ENCODE assay signal across 9 mouse cellular contexts in the genomic region with DNA sequence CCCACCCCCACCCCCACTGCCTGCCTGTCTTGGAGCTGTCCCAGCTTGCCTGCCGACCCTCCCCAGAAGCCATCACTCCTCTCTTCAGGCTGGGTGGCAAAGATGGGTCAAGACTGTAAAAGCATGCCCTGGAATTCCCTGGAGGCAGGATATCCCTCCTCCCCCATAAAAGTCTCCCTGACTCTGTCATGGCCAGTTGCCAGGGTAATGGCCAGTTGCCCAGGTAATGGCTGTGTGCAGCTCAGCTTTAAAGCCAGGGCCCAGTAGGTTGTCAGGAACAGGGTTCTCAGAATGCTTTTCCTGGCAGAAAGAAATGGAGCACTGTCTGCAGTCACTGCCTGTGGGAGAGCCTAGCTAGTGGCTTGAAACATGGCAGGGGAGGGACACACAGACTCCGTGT.
DNase-seq lines count a peak whose midpoint lies in the region; ATAC-seq lines count a peak whose summit lies in the region.
"Had no signal": no experiment of that assay in that cellular context is flagged by ENCODE, and none has a peak within 500 bp of the region (broad histone marks: within the 10 kb centered on the region; RNA-seq: fewer than 3 reads in every experiment).

No protein-coding gene starts in this region.

- peaks cover 4% of the 10 kb centered on the region; the same call in 1 of the 2 replicates for H3K27me3 ChIP-seq in heart, embryonic 12.5 days (replicated peaks)
- H3K27me3 ChIP-seq in limb, embryonic 15.5 days, result no peaks in the 10 kb centered on the region

- 0 out of 2 replicates have a peak overlapping the region, but pooled peaks have one; percentile 25 for H3K9ac ChIP-seq in heart, embryonic 12.5 days
- no peak overlapping the region for H3K9ac ChIP-seq in limb, embryonic 15.5 days

- no peaks in the 10 kb centered on the region for H3K36me3 ChIP-seq in heart, embryonic 12.5 days
- no peaks in the 10 kb centered on the region for H3K36me3 ChIP-seq in limb, embryonic 15.5 days

- no peaks in the 10 kb centered on the region for H3K9me3 ChIP-seq in heart, embryonic 12.5 days (replicated peaks)
- H3K9me3 ChIP-seq in limb, embryonic 15.5 days, result no peaks in the 10 kb centered on the region

- no peak for ATAC-seq in heart, embryonic 12.5 days (ENCODE audit: insufficient number of reproducible peaks, low FRiP score)
- no peak for ATAC-seq in limb, embryonic 15.5 days (ENCODE audit: insufficient number of reproducible peaks, low FRiP score, low TSS enrichment, low read depth)
- no peak for ATAC-seq in granulocyte monocyte progenitor cell, adult 5-6 weeks (replicated peaks; ENCODE audit: poor library complexity, severe bottlenecking)
- no peak for ATAC-seq in activated CD4-positive, CD25-positive, alpha-beta regulatory T cell, adult 4 months

- 33% methylated on average over 2 of the region's 2 CpGs for WGBS in heart, embryonic 12.5 days
- WGBS in limb, embryonic 15.5 days, result 11% methylated on average over 2 of the region's 2 CpGs

- DNase-seq in layer of hippocampus, postnatal 10 days (ENCODE audit: low spot score in 2 of 2), result peak; percentile 51 to 64
- DNase-seq in layer of hippocampus, adult 8-10 months (ENCODE audit: low spot score in 2 of 2), result no peak
- peak; percentile 40 for DNase-seq in NIH3T3 (ENCODE audit: low read depth)
- DNase-seq in cerebellum, adult 11-12 months, result peak; percentile 48

- peaks cover 28% of the 10 kb centered on the region for H3K4me1 ChIP-seq in heart, embryonic 12.5 days (replicated peaks)
- peaks cover 28% of the 10 kb centered on the region for H3K4me1 ChIP-seq in limb, embryonic 15.5 days

- H3K4me2 ChIP-seq in heart, embryonic 12.5 days, result no peak overlapping the region
- no peak overlapping the region for H3K4me2 ChIP-seq in limb, embryonic 15.5 days

- no peak overlapping the region for H3K4me3 ChIP-seq in heart, embryonic 12.5 days
- no peak overlapping the region for H3K4me3 ChIP-seq in limb, embryonic 15.5 days
- H3K4me3 ChIP-seq: left cerebral cortex, adult 2 months had no signal

- no peak overlapping the region for H3K27ac ChIP-seq in heart, embryonic 12.5 days (ENCODE audit: poor library complexity, severe bottlenecking)
- H3K27ac ChIP-seq in limb, embryonic 15.5 days, result peak overlapping the region; percentile 5; the same call in 1 of the 2 replicates
- H3K27ac ChIP-seq: left cerebral cortex, adult 2 months had no signal

Comparison
In these comparisons a context has a peak if more than half of its experiments do, and no peak if none do; other contexts are left out.
1. DNase-seq: peak in layer of hippocampus, postnatal 10 days (2 of 2), NIH3T3 (single experiment) and cerebellum, adult 11-12 months (single experiment); none in layer of hippocampus, adult 8-10 months (0 of 2).